Mouse (Mus musculus): ENCODE measurements around the gene Asb10.

Gene Asb10

GRCm38 (mm10) chr5:24535731-24536130, 5.0 kb downstream of the Asb10 start:
- no peak for DNase-seq (ENCODE audit: low spot score)

GRCm38 (mm10) chr5:24534292-24534691, 6.5 kb downstream of the Asb10 start:
- no peak for DNase-seq (ENCODE audit: low spot score)

- DNase-seq (ENCODE audit: low spot score) = no peak
These were observed 7.4 kb downstream of the Asb10 start for GRCm38 (mm10) chr5:24533391-24533790.

- peak; percentile 93 for DNase-seq (ENCODE audit: low spot score)
These were observed 10.6 kb downstream of the Asb10 start for GRCm38 (mm10) chr5:24530042-24530689.

GRCm38 (mm10) chr5:24527780-24528179, 13.0 kb downstream of the Asb10 start:
- no peak for DNase-seq (ENCODE audit: low spot score)

GRCm38 (mm10) chr5:24526889-24527230, 13.9 kb downstream of the Asb10 start, which contains the start of gene Gbx1:
Gene Gbx1, minus strand, starts transcription at chr5:24527202.
- DNase-seq (ENCODE audit: low spot score) = peak; percentile 39

- DNase-seq (ENCODE audit: low spot score) = no peak
These were observed 14.4 kb downstream of the Asb10 start for GRCm38 (mm10) chr5:24526190-24526888.

- DNase-seq (ENCODE audit: low spot score) = no peak
These were observed 15.2 kb downstream of the Asb10 start for GRCm38 (mm10) chr5:24525360-24526189.

GRCm38 (mm10) chr5:24524522-24524921, 16.3 kb downstream of the Asb10 start:
- no peak for DNase-seq (ENCODE audit: low spot score)

GRCm38 (mm10) chr5:24523806-24524205, 17.0 kb downstream of the Asb10 start:
- no peak for DNase-seq (ENCODE audit: low spot score)

GRCm38 (mm10) chr5:24521366-24521765, 19.4 kb downstream of the Asb10 start:
- peak; percentile 33 for DNase-seq (ENCODE audit: low spot score)

- peak; percentile 62 for DNase-seq (ENCODE audit: low spot score)
These were observed 28.5 kb downstream of the Asb10 start for GRCm38 (mm10) chr5:24512271-24512670.

- peak; percentile 61 for DNase-seq (ENCODE audit: low spot score)
These were observed 30.1 kb downstream of the Asb10 start for GRCm38 (mm10) chr5:24510635-24511034.

GRCm38 (mm10) chr5:24508406-24508805, 32.4 kb downstream of the Asb10 start:
- DNase-seq (ENCODE audit: low spot score) = no peak

GRCm38 (mm10) chr5:24505513-24505912, 35.3 kb downstream of the Asb10 start:
- no peak for DNase-seq (ENCODE audit: low spot score)

- no peak for DNase-seq (ENCODE audit: low spot score)
These were observed 38.0 kb downstream of the Asb10 start for GRCm38 (mm10) chr5:24502786-24503185.

GRCm38 (mm10) chr5:24500851-24501250, 39.9 kb downstream of the Asb10 start:
- DNase-seq (ENCODE audit: low spot score) = no peak

GRCm38 (mm10) chr5:24499113-24499512, 41.7 kb downstream of the Asb10 start:
- DNase-seq (ENCODE audit: low spot score) = no peak

GRCm38 (mm10) chr5:24497526-24497925, 43.3 kb downstream of the Asb10 start:
- no peak for DNase-seq (ENCODE audit: low spot score)

GRCm38 (mm10) chr5:24496756-24497155, 44.0 kb downstream of the Asb10 start:
- DNase-seq (ENCODE audit: low spot score) = no peak

GRCm38 (mm10) chr5:24495019-24495418, 45.8 kb downstream of the Asb10 start:
- no peak for DNase-seq (ENCODE audit: low spot score)

- DNase-seq (ENCODE audit: low spot score) = no peak
These were observed 48.1 kb downstream of the Asb10 start for GRCm38 (mm10) chr5:24492546-24493285.

Measured in urinary bladder, postnatal 14 days (tissue).